27 mouse cellular contexts compared by ENCODE assay signal in genomic region chr1:98147361-98147760, GRCm38 (mm10). TPM values are rescaled to one million over a fixed set of nuclear protein-coding genes. Genes with fewer than 3 reads are reported as not detected.
DNase-seq lines count a peak whose midpoint lies in the region; ATAC-seq and TF ChIP-seq lines count a peak whose summit lies in the region.
"Had no signal": no experiment of that assay in that cellular context is flagged by ENCODE, and none has a peak within 500 bp of the region (broad histone marks: within the 10 kb centered on the region; RNA-seq: fewer than 3 reads in every experiment).

No protein-coding gene starts in this region.

- H3K4me3 ChIP-seq in intestine, postnatal 0 days (ENCODE audit: low read depth, low read length) = no peak overlapping the region
- no peak overlapping the region for H3K4me3 ChIP-seq in forebrain, embryonic 13.5 days
- H3K4me3 ChIP-seq: embryonic facial prominence, embryonic 10.5 days; embryonic facial prominence, embryonic 12.5 days; erythroblast, embryonic 14.5 days; forebrain, embryonic 10.5 days; forebrain, embryonic 12.5 days; forebrain, embryonic 15.5 days had no signal

- peak; percentile 85 for ATAC-seq in intestine, postnatal 0 days
- no peak for ATAC-seq in forebrain, embryonic 13.5 days
- ATAC-seq: CD4-positive, CD25-positive, alpha-beta regulatory T cell, adult 4 months; forebrain, embryonic 15.5 days; forebrain, postnatal 0 days; Patski had no signal

- no peak for TF ChIP-seq CTCF in intestine, postnatal 0 days (IDR thresholded peaks at IDR 0.05; ENCODE audit: low read depth)

- no peaks in the 10 kb centered on the region for H3K27me3 ChIP-seq in intestine, postnatal 0 days (replicated peaks; ENCODE audit: control insufficient read depth, insufficient read depth, low read length)
- H3K27me3 ChIP-seq in forebrain, embryonic 13.5 days = no peaks in the 10 kb centered on the region
- H3K27me3 ChIP-seq: CH12.LX; embryonic facial prominence, embryonic 12.5 days; forebrain, embryonic 12.5 days; forebrain, embryonic 15.5 days; Patski had no signal

- no peaks in the 10 kb centered on the region for H3K9me3 ChIP-seq in intestine, postnatal 0 days (ENCODE audit: control insufficient read depth)
- H3K9me3 ChIP-seq in forebrain, embryonic 13.5 days (replicated peaks) = no peaks in the 10 kb centered on the region
- H3K9me3 ChIP-seq: embryonic facial prominence, embryonic 10.5 days; forebrain, embryonic 10.5 days; forebrain, embryonic 12.5 days; forebrain, embryonic 15.5 days had no signal

- WGBS in intestine, postnatal 0 days = 53% methylated on average over 3 of the region's 3 CpGs
- 81% methylated on average over 3 of the region's 3 CpGs for WGBS in forebrain, embryonic 13.5 days

- DNase-seq in 3T3-L1 (ENCODE audit: low read depth, low spot score) (peak; percentile 61), ZHBTc4 (ENCODE audit: low read depth, low spot score) (peak; percentile 6)
- peak; percentile 80 for DNase-seq in Muller cell, postnatal 12 days (ENCODE audit: inconsistent ontology term)
- no peak for DNase-seq in cerebellum, adult 9-10 months
- no peak for DNase-seq in cerebellum, postnatal 36 days
- DNase-seq: adrenal gland, adult 2 months; adrenal gland, postnatal 10 days; adrenal gland, postnatal 25 days; B cell, adult 2 months; cerebellum, adult 11 months; cerebellum, adult 18-20 months; cerebellum, adult 8-10 months; cerebellum, postnatal 10 days; cerebellum, postnatal 25 days; forebrain, postnatal 0 days had no signal

- no peak overlapping the region for H3K4me2 ChIP-seq in intestine, postnatal 0 days (replicated peaks; ENCODE audit: low read depth)
- H3K4me2 ChIP-seq in forebrain, embryonic 13.5 days = no peak overlapping the region
- H3K4me2 ChIP-seq: embryonic facial prominence, embryonic 12.5 days; forebrain, embryonic 12.5 days; forebrain, embryonic 15.5 days had no signal

- H3K4me1 ChIP-seq in intestine, postnatal 0 days (replicated peaks; ENCODE audit: control insufficient read depth, insufficient read depth, low read length) = no peaks in the 10 kb centered on the region
- H3K4me1 ChIP-seq in forebrain, embryonic 13.5 days = no peaks in the 10 kb centered on the region
- H3K4me1 ChIP-seq: embryonic facial prominence, embryonic 10.5 days; embryonic facial prominence, embryonic 12.5 days; forebrain, embryonic 10.5 days; forebrain, embryonic 12.5 days; forebrain, embryonic 15.5 days had no signal

- H3K36me3 ChIP-seq in intestine, postnatal 0 days (ENCODE audit: control insufficient read depth, insufficient read depth) = no peaks in the 10 kb centered on the region
- no peaks in the 10 kb centered on the region for H3K36me3 ChIP-seq in forebrain, embryonic 13.5 days (ENCODE audit: poor library complexity, severe bottlenecking)
- H3K36me3 ChIP-seq: embryonic facial prominence, embryonic 10.5 days; embryonic facial prominence, embryonic 12.5 days; forebrain, embryonic 10.5 days; forebrain, embryonic 12.5 days; forebrain, embryonic 15.5 days; G1E had no signal

- H3K9ac ChIP-seq in intestine, postnatal 0 days (ENCODE audit: low read depth, low read length) = no peak overlapping the region
- no peak overlapping the region for H3K9ac ChIP-seq in forebrain, embryonic 13.5 days
- H3K9ac ChIP-seq: embryonic facial prominence, embryonic 12.5 days; forebrain, embryonic 12.5 days; forebrain, embryonic 15.5 days; forebrain, postnatal 0 days had no signal

- no peak overlapping the region for H3K27ac ChIP-seq in intestine, postnatal 0 days (ENCODE audit: low read depth, low read length)
- H3K27ac ChIP-seq in forebrain, embryonic 13.5 days = no peak overlapping the region
- H3K27ac ChIP-seq: embryonic facial prominence, embryonic 10.5 days; embryonic facial prominence, embryonic 12.5 days; forebrain, embryonic 10.5 days; forebrain, embryonic 12.5 days; forebrain, embryonic 15.5 days had no signal

RNA-seq across cellular contexts. Expression of gene Pam, which starts 51.9 kb away (rescaled TPM):
- 65.9 and 72.4 TPM in 2 replicates for polyA plus RNA-seq in intestine, postnatal 0 days (2015; fragmentation: Nextera tagmentation; extraction: Ambion mirVana)
- polyA plus RNA-seq in forebrain, embryonic 13.5 days (2015; fragmentation: Nextera tagmentation; extraction: Ambion mirVana) = 39.1 and 49.8 TPM in 2 replicates
- polyA plus RNA-seq: G1E had no signal

Comparison
In these comparisons a context has a peak if more than half of its experiments do, and no peak if none do; other contexts are left out.
1. DNase-seq: peak in 3T3-L1 (single experiment), Muller cell, postnatal 12 days (single experiment) and ZHBTc4 (single experiment); none in cerebellum, adult 9-10 months (single experiment) and cerebellum, postnatal 36 days (0 of 2).